8 mouse cellular contexts compared by ENCODE assay signal in the genomic region with DNA sequence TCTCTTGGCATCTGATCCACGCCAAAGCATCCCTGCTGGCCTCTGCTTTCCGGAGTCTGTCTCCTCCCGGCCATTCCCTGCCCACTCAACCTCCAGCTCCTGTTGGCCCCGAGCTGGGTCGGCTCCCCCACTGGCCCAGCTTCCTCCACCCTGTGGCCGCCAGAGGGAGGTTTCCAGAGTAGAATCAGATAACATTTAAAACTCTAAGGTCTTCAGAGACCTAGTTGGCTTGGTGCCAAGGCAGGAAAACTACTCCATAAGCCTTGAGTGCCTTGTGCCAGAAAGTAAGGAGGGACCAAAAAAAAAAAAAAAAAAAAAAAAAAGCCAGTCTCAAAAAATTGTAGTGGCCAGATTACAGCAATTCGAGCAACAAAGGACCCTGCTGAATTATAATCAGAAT. TPM values are rescaled to one million over a fixed set of nuclear protein-coding genes. Genes with fewer than 3 reads are reported as not detected.
DNase-seq lines count a peak whose midpoint lies in the region; ATAC-seq and TF ChIP-seq lines count a peak whose summit lies in the region.

No protein-coding gene starts in this region.

- no peak overlapping the region for H3K9ac ChIP-seq in neural tube, embryonic 13.5 days
- no peak overlapping the region for H3K9ac ChIP-seq in stomach, postnatal 0 days (ENCODE audit: low read length)

- no peak for TF ChIP-seq CTCF in brain, embryonic 14.5 days (IDR thresholded peaks at IDR 0.05; ENCODE audit: borderline replicate concordance, extremely low read depth, insufficient read depth, insufficient read length)
- TF ChIP-seq CTCF in stomach, postnatal 0 days (IDR thresholded peaks at IDR 0.05; ENCODE audit: low read depth), result peak; percentile 63

- H3K27ac ChIP-seq in neural tube, embryonic 13.5 days (replicated peaks), result peak overlapping the region; percentile 38
- H3K27ac ChIP-seq in heart, embryonic 10.5 days, result no peak overlapping the region
- H3K27ac ChIP-seq in stomach, postnatal 0 days (replicated peaks), result no peak overlapping the region; the same call in 1 of the 2 replicates

- ATAC-seq in neural tube, embryonic 13.5 days (ENCODE audit: low read depth), result no peak
- ATAC-seq in stomach, postnatal 0 days (ENCODE audit: low FRiP score, low TSS enrichment), result peak; percentile 39; the same call in 1 of the 2 replicates
- no peak for ATAC-seq in inflammation-experienced regulatory T-cells, adult 6 months

- no peak for DNase-seq in neural tube, embryonic 10.5 days (ENCODE audit: extremely low spot score, low spot score)
- DNase-seq in brain, embryonic 14.5 days (ENCODE audit: low read depth), result peak; percentile 56
- DNase-seq in heart, embryonic 10.5 days (ENCODE audit: low spot score), result peak; percentile 84
- peak; percentile 61 for DNase-seq in kidney, postnatal 14 days
- peak; percentile 73 for DNase-seq in stomach, postnatal 0 days (ENCODE audit: low spot score)
- no peak for DNase-seq in thymus, postnatal 0 days (ENCODE audit: low spot score)

- no peaks in the 10 kb centered on the region for H3K9me3 ChIP-seq in neural tube, embryonic 13.5 days
- no peaks in the 10 kb centered on the region for H3K9me3 ChIP-seq in heart, embryonic 10.5 days
- no peaks in the 10 kb centered on the region for H3K9me3 ChIP-seq in stomach, postnatal 0 days (ENCODE audit: control insufficient read depth, low read length)

- no peak overlapping the region for H3K4me2 ChIP-seq in neural tube, embryonic 13.5 days
- no peak overlapping the region for H3K4me2 ChIP-seq in stomach, postnatal 0 days (replicated peaks; ENCODE audit: low read depth)

- 0 out of 2 replicates have a peak, but pooled peaks cover 7% of the 10 kb centered on the region for H3K36me3 ChIP-seq in neural tube, embryonic 13.5 days
- H3K36me3 ChIP-seq in heart, embryonic 10.5 days, result peaks cover 9% of the 10 kb centered on the region; the same call in 1 of the 2 replicates
- H3K36me3 ChIP-seq in stomach, postnatal 0 days (ENCODE audit: control insufficient read depth, insufficient read depth, low read length), result no peaks in the 10 kb centered on the region

- TF ChIP-seq POLR2A in brain, embryonic 14.5 days (IDR thresholded peaks at IDR 0.05; ENCODE audit: borderline replicate concordance, extremely low read depth, insufficient read depth, insufficient read length, poor library complexity, severe bottlenecking), result no peak

- H3K4me3 ChIP-seq in neural tube, embryonic 13.5 days, result no peak overlapping the region
- no peak overlapping the region for H3K4me3 ChIP-seq in heart, embryonic 10.5 days
- H3K4me3 ChIP-seq in stomach, postnatal 0 days (ENCODE audit: low read depth, low read length), result no peak overlapping the region

- TF ChIP-seq EP300 in stomach, postnatal 0 days (optimal IDR thresholded peaks at IDR 0.05), result no peak

- H3K27me3 ChIP-seq in neural tube, embryonic 13.5 days, result no peaks in the 10 kb centered on the region
- H3K27me3 ChIP-seq in heart, embryonic 10.5 days (ENCODE audit: insufficient read depth, poor library complexity, severe bottlenecking), result no peaks in the 10 kb centered on the region
- no peaks in the 10 kb centered on the region for H3K27me3 ChIP-seq in stomach, postnatal 0 days (ENCODE audit: control insufficient read depth, insufficient read depth, low read length)

- 61% methylated on average over 7 of the region's 7 CpGs for WGBS in neural tube, embryonic 13.5 days
- WGBS in heart, embryonic 10.5 days, result 37% methylated on average over 7 of the region's 7 CpGs
- 26% methylated on average over 7 of the region's 7 CpGs for WGBS in stomach, postnatal 0 days

- H3K4me1 ChIP-seq in neural tube, embryonic 13.5 days (replicated peaks), result peaks cover 4% of the 10 kb centered on the region
- H3K4me1 ChIP-seq in heart, embryonic 10.5 days, result peaks cover 24% of the 10 kb centered on the region
- peaks cover 4% of the 10 kb centered on the region; the same call in 1 of the 2 replicates for H3K4me1 ChIP-seq in stomach, postnatal 0 days (replicated peaks; ENCODE audit: control insufficient read depth, insufficient read depth)

RNA-seq across cellular contexts. Expression of a gene that starts 15.0 kb away (rescaled TPM):
- polyA plus RNA-seq in neural tube, embryonic 13.5 days (2015; fragmentation: Nextera tagmentation; extraction: Ambion mirVana), result 2.4 and 2.6 TPM in 2 replicates
- polyA plus RNA-seq in brain, embryonic 14.5 days (2012; rRNA removed), result 8.0 and 10.5 TPM in 2 replicates
- polyA plus RNA-seq in heart, embryonic 10.5 days (2016; fragmentation: Nextera tagmentation; extraction: Ambion mirVana), result 1.9 TPM in 2 replicates
- 1.5 and 2.4 TPM in 2 replicates for polyA plus RNA-seq in stomach, postnatal 0 days (2015; fragmentation: Nextera tagmentation; extraction: Ambion mirVana)
- 1.5 and 2.3 TPM in 2 replicates for polyA plus RNA-seq in thymus, postnatal 0 days (2015; fragmentation: Nextera tagmentation; extraction: Ambion mirVana)
- polyA plus RNA-seq in inflammation-experienced regulatory T-cells, adult 6 months (2017; shearing (Covaris generic)), result 1 to 10 TPM; 1.7 to 2.6 (median 2.0) TPM

Comparison
In these comparisons a context has a peak if more than half of its experiments do, and no peak if none do; other contexts are left out.
1. DNase-seq: peak in brain, embryonic 14.5 days (single experiment), heart, embryonic 10.5 days (single experiment), kidney, postnatal 14 days (single experiment) and stomach, postnatal 0 days (single experiment); none in neural tube, embryonic 10.5 days (single experiment) and thymus, postnatal 0 days (single experiment).